Mouse (Mus musculus) heart, adult 2 months (tissue): ENCODE data around the gene Aasdhppt. TPM values are rescaled to one million over a fixed set of nuclear protein-coding genes. Genes with fewer than 3 reads are reported as not detected.
A peak's percentile ranks its signal among the peaks of the same experiment; 100 is the strongest.

Experiments
- DNase-seq, 2 experiments: peaks; one replicate each; pipeline ENCODE4 v3.0.0; 2021
- H3K27ac ChIP-seq: fragments of 200-600 bp; 2 replicates; pipeline ENCODE4 v1.8.1; 2022
- H3K27me3 ChIP-seq: fragments of 200-500 bp; 2 replicates; pipeline ENCODE4 v1.6.1; 2012; ENCODE audit warnings: mild to moderate bottlenecking, low read length, inconsistent platforms, mixed read lengths; ENCODE audit not compliant: control insufficient read depth, insufficient read depth
- H3K36me3 ChIP-seq: fragments of 200-500 bp; 2 replicates; pipeline ENCODE4 v1.6.1; 2012; ENCODE audit warnings: low read length, inconsistent platforms; ENCODE audit not compliant: control insufficient read depth, insufficient read depth
- H3K4me1 ChIP-seq: fragments of 200-500 bp; 2 replicates; pipeline ENCODE4 v1.6.1; 2011; ENCODE audit warnings: low read length; ENCODE audit not compliant: control insufficient read depth, insufficient read depth
- H3K4me3 ChIP-seq: fragments of 200-600 bp; 2 replicates; pipeline ENCODE4 v1.8.1; 2022
- H3K79me2 ChIP-seq: fragments of 200-500 bp; replicated peaks from 2 replicates; pipeline ENCODE4 v1.6.1; 2012; ENCODE audit warnings: mild to moderate bottlenecking, inconsistent platforms, low read length, moderate library complexity, mixed read lengths; ENCODE audit not compliant: control insufficient read depth, insufficient read depth
- H3K9ac ChIP-seq: fragments of 200-500 bp; 2 replicates; pipeline ENCODE4 v1.6.1; 2012; ENCODE audit warnings: low read depth, mild to moderate bottlenecking, control low read depth, inconsistent platforms, low read length, mixed read lengths
- CTCF ChIP-seq: fragments of 200-600 bp; IDR thresholded peaks from 2 replicates; pipeline ENCODE4 v1.8.1; 2022; ENCODE audit warnings: antibody characterized with exemption, mild to moderate bottlenecking, moderate library complexity
- EP300 ChIP-seq: fragments of 200-500 bp; IDR thresholded peaks from 2 replicates; pipeline ENCODE4 v1.6.1; 2011; ENCODE audit warnings: low read depth, low read length, control low read depth; ENCODE audit not compliant: insufficient read depth
- POLR2A ChIP-seq: fragments of 200-500 bp; IDR thresholded peaks from 2 replicates; pipeline ENCODE4 v1.6.1; 2011; ENCODE audit warnings: mild to moderate bottlenecking, low read depth, low read length, control low read depth; ENCODE audit not compliant: insufficient read depth
- WGBS: fragments of 180-500 bp; shearing (Covaris S2); methylation state at CpG from one replicate; pipeline ENCODE4 v1.1.7; 2018; 5-methylcytosine and 5-hydroxymethylcytosine counted together
- intact Hi-C: fragments of 180-260 bp; cut with DNase I; formaldehyde crosslinking; loops from one replicate; pipeline ENCODE4 v1.15.1; 2025
- long read RNA-seq: library from polyadenylated mRNA; stranded (forward); transcript quantifications from one replicate; pipeline ENCODE4 v2.0.0, GENCODE M21; 2021
- polyA plus RNA-seq: library from polyadenylated mRNA; depleted of rRNA; stranded (reverse); fragments of >200 nt; gene quantifications from 2 replicates; pipeline ENCODE4 v1.2.3, GENCODE M21; 2012; rRNA removed
- total RNA-seq, 2 experiments: library from RNA; stranded (reverse); gene quantifications; 2 replicates each; pipeline ENCODE4 v1.2.3; 2021

The Aasdhppt gene
- total RNA-seq (10 to 100 TPM; 17.1 to 20.3 TPM), polyA plus RNA-seq (4.8 and 7.5 TPM in 2 replicates)
- long read RNA-seq, transcript Aasdhppt-201 (6 exons, 2,843 nt), result major isoform, 35 of 37 reads
- long read RNA-seq, partial matches to known transcripts, result 0 of 37 reads
- long read RNA-seq, other reads (novel, unspliced or antisense), result 2 of 37 reads

- DNase-seq, result peak; percentile 98 to 99
- Histone ChIP-seq H3K4me1 (peaks cover 3% of the 10 kb centered on the region), H3K4me3 (peak within 1 kb of the TSS; percentile 74), H3K27me3 (no peaks in the 10 kb centered on the region), H3K79me2 (no peaks in the 10 kb centered on the region; the same call in 1 of the 2 replicates), H3K27ac (peak within 1 kb of the TSS; percentile 92), H3K36me3 (peaks cover 5% of the 10 kb centered on the region), H3K9ac (peak within 1 kb of the TSS; percentile 89)
- TF ChIP-seq POLR2A (peak; percentile 96), EP300 (0 out of 2 replicates have a peak, but pooled peaks have one; percentile 10), CTCF (no peak)
- under 1% methylated on average over 53 of the region's 53 CpGs for WGBS
- intact Hi-C loops, result loop anchor here (1.0 to 5.0 kb wide), 2 partner anchors 67 to 907 kb away; partner anchors contain the start of genes Cwf19l2 and Msantd4
Measured at GRCm38 (mm10) chr9:4309351-4310085, at the start of gene Aasdhppt, which contains the start of gene Kbtbd3. Aasdhppt (minus strand) TSS chr9:4309471. Kbtbd3 (plus strand) TSS chr9:4309833.

DNA sequence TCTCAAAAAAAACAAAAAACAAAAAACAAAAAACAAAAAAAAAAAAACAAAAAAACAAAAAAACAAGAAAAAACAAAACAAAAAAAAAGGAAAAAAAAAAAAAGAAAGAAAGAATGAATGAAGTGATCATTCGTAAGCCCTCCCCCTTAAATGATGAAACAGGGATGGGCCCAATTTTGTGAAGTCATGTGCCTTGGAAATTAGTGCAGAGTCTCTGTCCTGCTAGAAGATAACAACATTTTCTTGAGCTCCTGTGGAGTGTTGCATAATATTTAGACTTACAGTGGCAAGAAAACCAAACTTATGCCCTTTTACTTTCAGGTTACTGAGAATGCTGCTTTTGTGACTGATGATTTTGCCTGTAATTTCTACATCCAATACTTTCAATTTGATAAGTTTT is 43.9 kb upstream of the Aasdhppt start:
- Histone ChIP-seq H3K27me3 (no peaks in the 10 kb centered on the region), H3K36me3 (no peaks in the 10 kb centered on the region), H3K27ac (no peak overlapping the region), H3K79me2 (no peaks in the 10 kb centered on the region), H3K4me3 (no peak overlapping the region), H3K9ac (no peak overlapping the region), H3K4me1 (no peaks in the 10 kb centered on the region)
- TF ChIP-seq POLR2A (no peak), CTCF (no peak), EP300 (no peak)
- WGBS, result 77% methylated on average over 1 of the region's 1 CpGs
- intact Hi-C loops, result no loop called here
- DNase-seq, result no peak

DNA sequence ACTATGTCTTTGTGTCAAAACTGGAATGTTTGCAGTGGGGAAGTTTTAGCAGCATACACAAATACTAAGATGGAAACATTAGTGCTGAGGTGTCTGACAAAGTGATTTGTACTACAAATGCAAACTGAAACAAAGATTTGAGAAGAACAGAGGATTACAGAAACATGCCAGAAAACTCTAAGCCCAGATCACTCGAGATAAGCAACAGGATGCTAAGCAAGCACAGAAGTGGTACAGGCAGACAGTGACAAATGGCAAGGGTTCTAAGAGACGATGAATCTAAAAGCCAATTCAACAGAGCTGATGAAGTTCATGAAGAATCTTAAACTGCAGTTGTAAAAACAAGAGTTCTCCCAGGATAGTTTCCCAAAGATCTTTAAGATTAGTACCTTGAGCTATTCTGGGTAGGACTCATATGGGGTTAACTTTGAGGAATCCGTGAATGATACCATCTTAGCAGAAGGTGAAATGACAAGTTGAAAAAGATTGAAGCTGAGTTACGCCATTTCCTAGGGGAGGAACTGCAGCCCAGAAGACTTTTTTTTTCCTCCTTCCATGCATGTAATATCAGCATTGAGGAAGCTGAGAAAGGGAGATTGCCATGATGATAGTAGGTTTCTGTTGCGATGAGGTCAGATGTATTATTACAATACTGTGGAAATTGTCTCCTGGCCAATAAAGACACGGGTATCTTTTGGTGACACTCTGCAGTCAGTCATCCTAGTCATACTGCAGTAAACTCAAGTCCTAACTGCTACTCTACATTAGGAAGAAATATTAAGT is 9.9 kb upstream of the Aasdhppt start:
- no peaks in the 10 kb centered on the region; the same call in 1 of the 2 replicates for H3K36me3 ChIP-seq
- no peaks in the 10 kb centered on the region for H3K27me3 ChIP-seq
- H3K4me1 ChIP-seq, result no peaks in the 10 kb centered on the region
- no peaks in the 10 kb centered on the region; the same call in 1 of the 2 replicates for H3K79me2 ChIP-seq
- H3K9ac ChIP-seq, result no peak overlapping the region
- TF ChIP-seq EP300 (no peak), CTCF (no peak), POLR2A (no peak)
- intact Hi-C loops, result no loop called here
- H3K4me3 ChIP-seq, result no peak overlapping the region
- no peak for DNase-seq
- no peak overlapping the region for H3K27ac ChIP-seq
- 74% methylated on average over 6 of the region's 6 CpGs for WGBS

- no peak for TF ChIP-seq CTCF
- no peak for TF ChIP-seq POLR2A
- TF ChIP-seq EP300, result no peak
- Histone ChIP-seq H3K36me3 (no peaks in the 10 kb centered on the region; the same call in none of the 2 replicates), H3K27ac (no peak overlapping the region), H3K4me3 (no peak overlapping the region), H3K4me1 (peaks cover under 1% of the 10 kb centered on the region), H3K79me2 (no peaks in the 10 kb centered on the region; the same call in 1 of the 2 replicates), H3K9ac (no peak overlapping the region), H3K27me3 (no peaks in the 10 kb centered on the region)
- WGBS, result 95% methylated on average over 2 of the region's 2 CpGs
- DNase-seq, result no peak
- intact Hi-C loops, result no loop called here
Measured at GRCm38 (mm10) chr9:4315746-4316145, 6.5 kb upstream of the Aasdhppt start.

DNA sequence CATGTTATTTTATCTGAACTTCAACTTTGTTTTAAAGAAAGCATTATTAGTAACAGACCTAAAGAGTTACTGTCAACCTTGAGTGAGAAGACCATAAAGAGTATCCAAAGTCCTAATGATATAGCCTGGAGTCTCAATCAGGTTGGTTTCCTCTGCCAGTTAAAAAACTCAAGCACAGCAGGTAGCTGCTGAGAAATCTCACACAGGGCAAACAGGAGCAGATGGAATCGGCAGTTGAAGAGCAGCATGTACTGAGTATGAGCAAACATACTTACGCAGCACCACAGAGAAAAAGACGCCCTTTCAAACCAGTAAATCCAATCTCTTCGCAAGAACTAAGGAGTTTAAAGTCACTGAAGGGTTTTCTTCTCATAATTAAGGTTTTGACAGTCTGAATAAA is 4.7 kb upstream of the Aasdhppt start:
- Histone ChIP-seq H3K27me3 (no peaks in the 10 kb centered on the region), H3K4me3 (no peak overlapping the region), H3K4me1 (peaks cover 3% of the 10 kb centered on the region), H3K79me2 (no peaks in the 10 kb centered on the region; the same call in 1 of the 2 replicates), H3K36me3 (no peaks in the 10 kb centered on the region; the same call in none of the 2 replicates), H3K27ac (no peak overlapping the region), H3K9ac (no peak overlapping the region)
- intact Hi-C loops, result no loop called here
- 95% methylated on average over 4 of the region's 4 CpGs for WGBS
- no peak for TF ChIP-seq POLR2A
- TF ChIP-seq CTCF, result no peak
- TF ChIP-seq EP300, result no peak
- no peak for DNase-seq
